Mouse (Mus musculus) cerebellum, adult 18-20 months (tissue): Measurements from ENCODE around the gene 3100002H09Rik.
A peak's percentile ranks its signal among the peaks of the same experiment; 100 is the strongest.

Source experiments
- DNase-seq, 2 experiments: peaks; one replicate each; pipeline ENCODE4 v3.0.0; 2021

The 3100002H09Rik gene

DNA sequence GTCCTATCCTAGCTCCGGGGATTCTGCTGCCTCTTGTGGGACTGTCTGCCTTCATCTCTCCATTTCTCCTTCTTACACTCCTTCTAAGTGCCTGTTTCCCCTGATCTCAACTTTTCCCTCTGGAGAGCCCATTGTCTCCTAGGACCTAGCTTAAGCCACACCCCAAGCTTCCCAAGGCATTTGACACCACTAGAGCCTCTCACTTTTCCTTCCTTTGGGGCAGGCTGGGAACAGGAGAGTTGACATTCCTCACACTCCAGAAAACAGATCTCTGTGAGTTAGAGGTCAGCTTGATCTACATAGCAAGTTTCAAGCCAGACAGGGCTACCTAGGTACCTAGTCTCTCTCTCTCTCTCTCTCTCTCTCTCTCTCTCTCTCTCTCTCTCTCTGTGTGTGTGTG lies 3.6 kb upstream of the 3100002H09Rik start:
- no peak for DNase-seq

DNA sequence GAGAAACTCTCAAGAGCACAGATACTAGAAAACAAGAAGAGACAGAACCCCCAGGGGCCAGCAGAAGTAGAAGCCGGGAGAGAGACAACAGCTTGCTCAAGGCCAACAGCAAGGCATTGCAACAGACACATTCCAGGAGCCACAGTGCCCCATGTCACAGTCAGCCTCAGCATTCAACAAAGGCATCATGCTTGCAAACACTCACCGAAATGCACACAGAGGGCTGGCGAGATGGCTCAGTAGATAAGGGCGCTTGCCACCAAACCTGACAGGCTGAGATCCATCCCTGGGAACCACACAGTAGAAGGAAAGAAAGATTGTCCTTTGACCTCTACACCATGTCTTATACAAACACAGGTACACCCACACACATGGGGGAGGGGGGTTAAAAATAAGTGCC lies 1.2 kb upstream of the 3100002H09Rik start:
- no peak for DNase-seq

DNA sequence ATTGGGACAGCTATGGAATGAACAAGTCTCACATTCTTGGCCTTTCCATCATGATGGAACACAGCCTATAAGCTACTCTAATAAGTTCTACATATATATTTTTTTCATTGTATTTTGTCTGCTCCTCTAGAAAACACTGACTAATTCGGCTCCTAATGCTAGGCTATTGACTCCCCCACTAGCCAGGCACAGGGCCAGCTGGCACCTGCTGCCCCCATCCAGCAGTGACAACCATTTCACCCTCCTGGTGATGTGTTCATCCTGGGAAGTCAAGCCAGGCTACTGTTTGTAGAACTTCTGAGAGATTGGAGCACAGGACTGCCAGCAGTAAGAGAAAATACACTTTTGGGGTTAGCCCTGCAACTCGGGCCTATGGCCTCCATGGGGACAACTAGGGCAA lies 537 bp downstream of the 3100002H09Rik start:
- no peak for DNase-seq

DNA sequence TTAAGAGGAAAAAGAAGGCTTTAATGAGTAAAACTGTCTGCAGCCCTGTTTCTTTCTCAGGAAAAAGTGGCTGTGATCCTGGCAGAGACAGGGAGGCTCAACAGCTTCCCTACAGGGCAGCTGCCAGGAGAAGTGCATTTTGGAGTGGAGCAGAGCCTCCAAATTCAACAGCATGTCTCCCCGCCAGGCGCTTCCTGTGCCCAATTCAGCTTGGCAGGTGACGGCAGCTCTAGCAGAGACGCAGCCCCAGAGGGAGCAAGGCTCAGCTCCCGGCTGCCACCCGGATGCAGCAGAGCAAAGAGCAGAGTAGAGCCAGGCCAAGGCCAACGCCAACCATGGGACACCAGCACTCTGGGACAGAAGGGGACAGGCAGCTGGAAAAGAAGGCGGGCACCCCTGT lies 3.4 kb downstream of the 3100002H09Rik start:
- DNase-seq, result peak; percentile 30 to 32

DNA sequence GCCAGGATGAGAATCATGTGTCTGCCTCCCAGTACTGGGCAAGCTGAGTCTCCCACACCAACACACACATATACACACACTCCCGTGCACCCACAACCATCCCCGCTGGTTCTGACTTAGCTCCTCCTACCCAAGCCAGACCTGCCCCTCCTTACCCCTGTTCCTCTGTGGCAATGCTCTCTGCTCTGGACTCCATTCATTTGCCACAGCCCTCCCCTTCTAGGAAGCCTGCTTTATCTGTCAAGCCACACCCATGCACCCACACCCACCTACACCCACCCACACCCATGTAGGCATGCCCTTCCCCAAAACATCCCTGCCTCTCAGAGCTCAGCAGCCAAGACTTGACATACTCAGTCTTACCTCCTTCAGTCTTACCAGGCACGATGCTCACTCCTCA lies 4.4 kb downstream of the 3100002H09Rik start:
- no peak for DNase-seq

DNA sequence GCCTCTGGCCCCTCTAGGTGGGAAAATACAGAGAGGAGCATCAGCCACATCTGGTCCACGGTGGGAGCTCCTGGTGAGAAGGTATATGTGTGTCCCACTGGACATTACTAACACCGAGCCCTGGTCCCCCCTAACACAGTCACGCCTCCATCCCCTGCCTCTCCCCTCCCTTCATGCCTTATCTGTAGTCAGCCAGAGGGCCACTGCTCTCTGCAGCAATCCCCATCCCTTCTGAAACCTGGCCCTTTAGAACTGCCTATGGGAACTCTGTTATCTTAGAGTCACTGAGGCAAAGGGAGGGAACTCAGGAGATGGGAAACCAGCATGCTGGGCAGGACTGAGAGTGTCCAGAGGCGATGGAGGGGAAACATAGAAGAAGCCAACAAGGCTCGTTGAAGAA lies 5.3 kb downstream of the 3100002H09Rik start:
- DNase-seq, result no peak

DNA sequence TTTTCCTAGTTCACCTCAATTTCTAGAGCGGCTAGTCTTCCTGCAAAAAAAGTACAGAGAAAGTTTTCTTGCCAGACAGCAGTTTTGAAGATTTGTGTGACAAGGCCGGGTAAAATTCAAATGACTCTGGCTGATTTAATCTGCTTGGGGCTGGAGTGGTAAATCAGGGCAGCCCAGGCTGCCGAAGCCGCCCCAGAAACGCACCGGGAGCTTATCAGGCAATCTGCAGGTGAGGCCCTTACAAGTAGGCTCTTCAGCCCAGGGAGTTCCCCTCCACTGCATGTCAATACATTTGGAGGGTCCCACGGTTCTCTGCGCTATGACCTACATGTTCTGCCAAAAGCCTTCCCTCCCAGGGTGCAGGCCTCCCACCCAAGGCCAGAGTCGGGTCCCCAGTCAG lies 6.9 kb downstream of the 3100002H09Rik start:
- no peak for DNase-seq

DNA sequence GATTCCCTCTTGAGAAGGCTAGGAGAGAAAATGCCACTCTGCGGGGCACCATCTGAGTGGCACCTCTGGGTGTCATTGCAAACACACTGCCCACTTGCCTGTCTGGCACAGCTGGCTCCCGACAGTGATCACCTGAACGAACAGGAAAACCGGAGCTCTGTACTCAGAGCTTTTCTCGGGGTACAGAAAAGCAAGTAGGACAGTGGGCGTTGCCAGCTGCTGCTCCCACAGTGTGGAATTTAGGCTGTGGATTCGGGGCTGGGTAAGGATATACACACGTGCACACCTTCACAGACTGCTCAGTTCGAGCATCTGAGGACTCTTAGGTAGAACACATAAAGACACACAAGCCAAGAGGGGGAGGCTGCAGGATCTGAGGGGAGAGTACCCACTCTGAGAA lies 14.7 kb downstream of the 3100002H09Rik start:
- DNase-seq, result no peak

DNA sequence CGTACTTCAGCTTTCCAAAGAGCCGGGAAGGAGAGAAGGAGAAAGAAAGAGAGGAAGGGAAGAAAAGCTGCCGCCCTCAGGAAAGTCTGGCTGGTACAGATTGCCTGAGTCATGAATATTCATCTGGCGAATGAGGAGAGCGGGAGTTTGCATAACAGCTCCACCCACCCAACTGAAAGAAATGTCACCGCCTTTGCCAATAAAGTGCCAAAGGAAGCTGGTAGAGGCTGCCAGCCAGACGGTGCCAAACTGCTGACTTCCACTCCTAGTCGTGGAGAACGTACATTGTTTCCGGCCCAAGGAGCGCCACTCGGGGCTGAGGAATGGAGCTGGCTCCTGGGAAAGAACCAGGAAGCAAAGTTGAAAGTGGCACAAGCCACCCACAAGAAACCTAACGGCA lies 15.7 kb downstream of the 3100002H09Rik start:
- peak; percentile 4 to 16 for DNase-seq

DNA sequence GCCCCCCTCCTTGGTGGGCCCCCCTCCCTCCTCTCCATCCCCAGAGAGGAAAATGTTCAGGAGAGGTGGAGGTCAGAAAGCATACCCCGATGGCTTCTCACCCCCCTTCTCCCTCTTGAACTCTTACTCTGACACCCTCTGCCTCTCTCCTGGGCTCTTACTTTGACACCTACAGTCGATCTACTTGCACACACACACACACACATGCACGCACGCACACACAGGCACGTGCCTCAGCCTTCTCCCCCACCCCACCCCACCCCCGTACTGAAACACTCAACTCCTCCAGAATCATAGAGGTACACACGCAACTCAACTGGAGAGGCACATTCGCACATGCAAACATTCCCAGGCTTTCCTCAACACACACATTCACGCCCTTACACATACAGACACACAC lies 16.9 kb downstream of the 3100002H09Rik start:
- DNase-seq, result no peak

DNA sequence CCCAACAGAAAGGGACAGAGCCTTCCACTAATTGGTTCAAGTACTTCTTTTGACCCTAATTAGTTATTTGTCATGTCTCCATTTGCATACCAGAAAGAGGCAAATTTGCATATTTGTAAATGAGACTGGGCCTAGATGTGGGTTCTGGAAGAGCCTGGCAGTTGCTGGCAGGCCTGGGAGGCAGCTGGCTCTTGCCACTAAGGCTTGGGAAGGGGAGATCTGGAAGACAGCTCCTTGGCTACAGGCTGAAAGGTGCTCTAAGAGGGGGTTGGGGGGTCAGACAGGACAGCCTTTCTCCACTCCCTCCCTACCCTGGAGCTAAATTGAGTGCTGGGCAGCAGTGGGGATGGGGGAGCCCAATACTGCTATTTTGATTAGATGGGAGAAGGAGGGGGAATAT lies 17.4 kb downstream of the 3100002H09Rik start:
- DNase-seq, result no peak

DNA sequence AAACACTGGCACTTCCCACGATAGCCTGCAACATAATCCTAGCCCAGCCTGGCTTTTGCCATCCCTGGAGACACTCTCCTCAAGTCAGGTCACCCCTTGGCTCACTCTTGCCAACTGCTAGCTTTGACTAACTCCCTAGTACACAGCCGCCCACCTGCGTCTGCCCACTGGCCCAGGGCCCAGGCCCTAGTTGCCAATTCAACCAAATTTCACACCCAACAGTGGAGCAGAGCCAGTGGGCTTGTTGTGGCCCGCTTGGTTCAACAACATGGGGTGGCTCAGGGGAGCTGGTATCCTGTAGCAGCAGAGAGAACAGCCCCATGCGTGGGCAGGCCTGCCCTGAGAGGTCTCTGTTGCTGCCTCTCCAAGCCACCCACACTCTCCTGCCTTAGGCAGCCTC lies 18.4 kb downstream of the 3100002H09Rik start:
- no peak for DNase-seq

DNA sequence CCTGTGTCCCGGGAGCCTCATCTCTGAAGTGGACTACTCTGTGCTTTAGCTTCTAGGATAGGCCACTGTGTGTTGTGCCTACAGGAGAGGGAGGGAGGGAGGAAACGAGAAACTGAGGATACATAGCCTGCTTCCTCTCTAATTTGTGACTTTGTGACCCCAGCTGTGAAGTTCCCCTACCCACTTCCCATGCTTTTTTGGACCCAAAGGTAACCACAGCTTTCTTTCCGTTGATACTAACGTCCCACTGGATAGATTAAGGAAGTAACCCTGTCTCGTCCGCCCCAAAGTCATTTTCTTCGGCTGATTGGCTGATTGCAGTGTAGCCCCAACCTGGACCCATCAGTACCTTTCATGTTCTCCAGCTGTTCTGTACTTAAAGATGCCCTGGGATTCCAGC lies 29.9 kb downstream of the 3100002H09Rik start:
- DNase-seq, result no peak

DNA sequence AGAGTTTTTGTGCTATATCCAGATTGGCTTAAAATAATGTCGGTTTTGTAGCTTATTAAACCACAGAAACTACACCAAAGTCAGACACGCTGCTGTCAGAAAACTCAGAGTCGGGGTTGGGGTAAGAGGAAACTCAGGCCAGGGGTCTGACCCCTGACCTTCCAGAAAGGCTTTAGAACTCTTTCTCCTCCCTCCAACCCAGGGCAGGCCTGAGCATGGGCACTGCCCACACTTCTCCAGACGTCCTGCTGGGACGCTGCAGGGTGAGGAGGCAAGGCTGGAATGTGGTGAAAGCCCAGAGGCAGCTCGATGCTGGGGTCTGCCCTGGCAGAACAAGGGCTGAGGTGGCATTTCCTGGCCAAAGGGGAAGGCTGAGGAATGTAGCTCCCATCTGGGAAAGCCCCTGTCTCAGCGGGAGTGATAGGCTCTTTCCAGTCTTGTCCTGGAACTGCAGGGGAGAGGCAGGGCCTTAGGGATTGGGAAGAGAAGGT lies 34.6 kb downstream of the 3100002H09Rik start:
- DNase-seq, result no peak

DNA sequence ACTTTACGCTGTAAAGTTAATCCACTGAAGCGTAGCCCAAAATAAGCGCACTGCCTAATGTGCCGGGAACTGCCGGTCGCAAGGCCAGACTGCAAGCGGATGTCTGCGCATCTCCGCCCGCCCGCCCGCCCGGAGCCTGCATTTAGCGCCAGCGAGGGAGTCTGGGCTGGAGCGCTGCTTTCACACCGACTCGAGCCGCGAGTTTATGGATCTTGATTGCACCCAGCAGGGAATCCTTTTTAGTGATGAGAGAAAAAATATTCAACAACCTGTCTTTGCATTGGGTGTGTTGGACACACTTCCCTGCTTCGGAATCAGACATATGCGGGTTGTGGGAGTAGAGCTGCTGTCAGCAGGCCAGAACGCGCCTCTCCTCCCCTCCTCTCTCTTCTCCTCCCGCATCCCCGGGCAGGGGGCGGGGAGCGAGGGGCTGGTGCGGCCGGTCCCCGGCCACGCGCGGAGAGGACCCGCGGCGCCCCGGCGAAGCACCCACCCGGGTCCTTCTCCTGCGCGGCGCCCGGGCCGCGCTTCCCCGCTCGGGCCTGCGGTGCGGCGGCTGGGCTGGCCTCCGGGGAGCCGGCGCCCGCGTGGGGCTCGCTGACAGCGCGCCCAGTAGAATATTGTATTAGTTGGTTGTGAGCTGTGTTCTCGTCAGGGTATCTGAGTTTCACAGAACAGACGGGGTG lies 35.2 kb downstream of the 3100002H09Rik start:
- DNase-seq, result peak in 1 of 2 experiments; percentile 4

DNA sequence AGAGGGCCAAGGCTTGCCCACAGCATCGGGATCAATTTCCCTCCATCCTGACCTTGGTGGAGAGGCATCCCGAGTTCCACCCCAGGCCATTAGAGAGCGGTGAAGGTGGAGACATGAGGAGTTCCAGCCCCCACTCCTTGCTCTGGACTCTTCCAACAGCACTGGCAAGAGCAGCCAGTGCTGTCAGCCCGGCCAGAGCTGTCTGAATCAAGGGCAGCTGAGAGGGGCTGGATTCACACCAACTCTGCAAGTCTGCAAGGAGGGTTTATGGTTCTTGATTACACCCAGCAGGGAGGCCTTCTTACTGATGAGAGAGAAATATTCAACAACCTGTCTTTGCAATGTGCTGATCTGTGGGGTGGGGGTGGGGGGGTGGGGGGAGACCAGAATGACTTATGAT lies 37.0 kb downstream of the 3100002H09Rik start:
- no peak for DNase-seq

DNA sequence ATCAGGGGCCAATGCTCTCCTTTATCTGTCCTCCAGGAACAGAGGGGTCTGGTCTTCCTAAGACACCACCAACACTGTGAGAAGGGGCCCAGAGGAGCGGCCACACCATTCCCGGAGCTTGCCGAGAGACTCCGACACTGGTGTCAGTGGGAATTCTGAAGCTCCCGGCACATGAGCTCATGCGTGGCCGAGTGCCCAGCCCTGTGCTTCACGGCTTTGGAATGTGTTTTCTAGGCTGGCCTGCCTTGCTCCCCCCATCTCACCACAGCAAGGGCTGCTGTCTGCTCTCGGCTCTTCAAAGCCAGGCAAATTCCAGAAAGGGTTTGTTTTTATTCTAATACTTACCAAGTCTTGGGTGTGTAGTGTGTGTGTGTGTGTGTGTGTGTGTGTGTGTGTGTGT lies 39.6 kb downstream of the 3100002H09Rik start:
- DNase-seq, result no peak

DNA sequence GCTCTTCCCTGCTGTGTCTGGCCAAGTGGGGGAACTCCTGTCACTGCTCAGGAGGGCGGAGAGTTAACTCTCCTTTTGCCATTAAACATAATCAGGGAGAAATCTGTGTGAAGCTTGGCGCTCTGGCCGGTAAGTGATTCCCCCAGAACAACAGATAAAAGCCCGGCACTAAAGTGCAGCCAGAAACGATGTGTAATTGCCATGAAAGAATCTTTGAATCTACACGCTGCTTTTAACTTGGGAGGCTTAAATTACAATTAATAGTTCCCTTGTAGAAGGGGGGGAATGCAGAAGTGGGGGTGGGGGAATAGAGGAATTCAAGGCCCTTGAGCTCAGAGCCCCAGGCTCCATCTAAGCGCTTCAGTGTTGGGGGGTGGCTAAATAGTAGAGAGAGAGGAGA lies 40.9 kb downstream of the 3100002H09Rik start:
- DNase-seq, result no peak

DNA sequence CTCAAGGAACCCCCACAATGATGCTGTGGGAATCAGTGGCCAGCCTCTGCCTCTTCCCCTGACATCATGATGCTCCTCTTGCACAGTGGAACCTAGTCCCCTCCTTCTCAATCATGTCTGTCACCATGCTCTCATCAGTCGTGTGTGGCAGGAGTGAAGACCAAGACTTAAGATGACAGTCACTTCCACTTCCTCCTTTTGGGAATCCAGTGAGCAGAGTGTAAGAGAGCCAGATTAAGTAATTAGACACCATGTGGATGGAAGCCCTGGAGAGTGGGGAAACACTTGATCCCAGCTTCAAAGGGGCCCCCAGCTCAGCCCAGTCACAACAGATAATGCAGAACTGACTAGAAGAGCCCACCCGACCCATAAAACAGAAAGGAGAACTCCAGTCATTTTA lies 47.2 kb downstream of the 3100002H09Rik start:
- no peak for DNase-seq

DNA sequence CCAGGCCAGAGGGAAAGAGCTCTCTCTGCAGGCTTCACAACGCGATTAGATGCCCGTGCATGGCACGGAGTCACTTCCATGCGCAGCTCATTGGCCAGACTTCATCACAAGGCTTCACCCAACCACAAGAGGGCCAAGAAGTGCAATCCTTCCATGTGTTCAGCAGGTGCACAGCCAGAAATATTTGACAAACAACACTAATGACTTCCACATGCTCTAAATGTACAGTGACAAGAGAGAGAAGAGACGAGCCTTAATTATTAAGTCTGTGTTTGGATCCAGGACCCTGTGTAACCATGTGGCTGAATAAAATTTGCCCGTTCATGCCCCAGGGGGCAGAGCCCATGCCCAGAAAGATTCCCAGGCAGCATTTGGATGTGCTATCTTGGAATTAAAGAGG lies 47.9 kb downstream of the 3100002H09Rik start:
- no peak for DNase-seq
